Mouse (Mus musculus) lung, embryonic 15.5 days (tissue): ENCODE data around the gene Rcn3. TPM values are rescaled to one million over a fixed set of nuclear protein-coding genes. Genes with fewer than 3 reads are reported as not detected.

Source experiments
- ATAC-seq: fragments of 200-750 bp; cut with Nextera tagmentation; 2 replicates; pipeline ENCODE4 v1.8.0; 2017; ENCODE audit warnings: moderate number of reproducible peaks, borderline replicate concordance; ENCODE audit not compliant: low FRiP score, low TSS enrichment; ENCODE audit errors: extremely low read depth
- H3K27ac ChIP-seq: fragments of 300-500 bp; sonication (generic); 2 replicates; pipeline ENCODE4 v1.5.1; 2015; ENCODE audit warnings: moderate library complexity, mild to moderate bottlenecking, inconsistent platforms
- H3K27me3 ChIP-seq: fragments of 300-500 bp; sonication (generic); 2 replicates; pipeline ENCODE4 v1.6.1; 2015; ENCODE audit warnings: inconsistent platforms
- H3K36me3 ChIP-seq: fragments of 300-500 bp; sonication (generic); 2 replicates; pipeline ENCODE4 v1.6.1; 2015; ENCODE audit warnings: inconsistent platforms
- H3K4me1 ChIP-seq: fragments of 300-500 bp; sonication (generic); 2 replicates; pipeline ENCODE4 v1.6.1; 2015; ENCODE audit warnings: inconsistent platforms
- H3K4me2 ChIP-seq: fragments of 300-500 bp; sonication (generic); 2 replicates; pipeline ENCODE4 v1.6.1; 2015; ENCODE audit warnings: inconsistent platforms, mild to moderate bottlenecking, moderate library complexity
- H3K4me3 ChIP-seq: fragments of 300-500 bp; sonication (generic); 2 replicates; pipeline ENCODE4 v1.5.1; 2015; ENCODE audit warnings: mild to moderate bottlenecking, inconsistent platforms
- H3K9ac ChIP-seq: fragments of 300-500 bp; sonication (generic); 2 replicates; pipeline ENCODE4 v1.6.1; 2015; ENCODE audit warnings: inconsistent platforms
- H3K9me3 ChIP-seq: fragments of 300-500 bp; sonication (generic); 2 replicates; pipeline ENCODE4 v1.6.1; 2016; ENCODE audit warnings: inconsistent platforms
- WGBS: fragments of 180-500 bp; shearing (Covaris S2); methylation state at CpG from one replicate; pipeline ENCODE4 v1.1.7; 2015; 5-methylcytosine and 5-hydroxymethylcytosine counted together
- polyA plus RNA-seq: library from polyadenylated mRNA; unstranded; fragments of >200 nt; fragmentation: Nextera tagmentation; extraction: Ambion mirVana; gene quantifications from 2 replicates; pipeline ENCODE4 v1.2.1, GENCODE M21; 2015

Rcn3 gene
- polyA plus RNA-seq, 1 experiment from 2014 or later, result 353 TPM

DNA sequence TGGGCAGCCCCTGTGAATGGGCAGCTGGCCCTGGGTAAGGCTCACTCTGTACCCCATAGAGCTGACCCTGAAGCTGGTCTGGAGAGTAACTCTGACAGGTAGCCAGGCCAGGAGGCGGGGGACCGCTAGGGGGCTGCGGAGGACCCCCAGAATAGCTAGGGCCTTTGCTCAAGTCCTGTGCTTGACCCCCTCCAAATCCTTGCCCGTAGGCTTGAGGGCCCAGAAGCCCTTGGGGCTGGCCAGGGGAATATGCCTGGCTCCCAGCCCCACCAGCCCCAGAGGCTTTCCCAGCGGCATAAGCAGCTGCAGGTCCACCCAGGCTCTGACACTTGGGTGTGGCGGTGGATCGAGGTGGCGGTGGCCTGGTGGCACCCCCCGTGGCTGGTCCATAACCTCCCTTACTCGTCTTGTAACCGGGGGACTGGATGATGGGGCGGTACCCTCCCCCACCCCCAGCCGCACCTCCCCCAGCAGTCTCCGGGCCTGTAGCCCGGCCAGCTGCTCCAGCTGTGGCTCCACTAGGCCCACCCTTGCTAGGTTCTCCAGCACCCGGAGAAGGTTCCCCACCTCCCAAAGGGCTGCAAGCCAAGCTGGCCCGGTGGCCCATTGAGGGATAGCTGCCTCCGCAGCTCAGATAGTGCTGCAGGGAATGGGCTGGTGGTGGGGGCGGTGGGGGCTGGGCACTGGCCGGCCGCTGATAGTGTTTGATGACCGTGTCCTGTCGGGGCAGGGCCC is 42.9 kb downstream of the Rcn3 start:
- H3K9ac ChIP-seq, result no peak overlapping the region
- no peak overlapping the region for H3K4me2 ChIP-seq
- no peak overlapping the region for H3K4me3 ChIP-seq
- no peaks in the 10 kb centered on the region for H3K9me3 ChIP-seq
- WGBS, result 89% methylated on average over 23 of the region's 23 CpGs
- H3K36me3 ChIP-seq, result peaks cover 62% of the 10 kb centered on the region
- H3K4me1 ChIP-seq, result peaks cover 17% of the 10 kb centered on the region
- H3K27ac ChIP-seq, result no peak overlapping the region
- no peak for ATAC-seq
- H3K27me3 ChIP-seq, result no peaks in the 10 kb centered on the region

- no peak for ATAC-seq
These were observed 43.8 kb downstream of the Rcn3 start for GRCm38 (mm10) chr7:45048001-45048890.

GRCm38 (mm10) chr7:45047491-45047890 is 44.5 kb downstream of the Rcn3 start:
- Histone ChIP-seq H3K4me3 (no peak overlapping the region), H3K9ac (no peak overlapping the region), H3K36me3 (peaks cover 78% of the 10 kb centered on the region), H3K27ac (no peak overlapping the region), H3K27me3 (no peaks in the 10 kb centered on the region), H3K4me1 (peaks cover 17% of the 10 kb centered on the region), H3K4me2 (no peak overlapping the region), H3K9me3 (no peaks in the 10 kb centered on the region)
- WGBS, result 96% methylated on average over 14 of the region's 14 CpGs
- ATAC-seq, result no peak

More at GRCm38 (mm10) chr7:45048001-45048890, 43.8 kb downstream of the Rcn3 start:
- H3K9me3 ChIP-seq, result no peaks in the 10 kb centered on the region
- peaks cover 70% of the 10 kb centered on the region for H3K36me3 ChIP-seq
- H3K9ac ChIP-seq, result no peak overlapping the region
- no peak overlapping the region for H3K27ac ChIP-seq
- peaks cover 17% of the 10 kb centered on the region for H3K4me1 ChIP-seq
- no peak overlapping the region for H3K4me3 ChIP-seq
- 88% methylated on average over 34 of the region's 38 CpGs for WGBS
- no peaks in the 10 kb centered on the region for H3K27me3 ChIP-seq
- no peak overlapping the region for H3K4me2 ChIP-seq

DNA sequence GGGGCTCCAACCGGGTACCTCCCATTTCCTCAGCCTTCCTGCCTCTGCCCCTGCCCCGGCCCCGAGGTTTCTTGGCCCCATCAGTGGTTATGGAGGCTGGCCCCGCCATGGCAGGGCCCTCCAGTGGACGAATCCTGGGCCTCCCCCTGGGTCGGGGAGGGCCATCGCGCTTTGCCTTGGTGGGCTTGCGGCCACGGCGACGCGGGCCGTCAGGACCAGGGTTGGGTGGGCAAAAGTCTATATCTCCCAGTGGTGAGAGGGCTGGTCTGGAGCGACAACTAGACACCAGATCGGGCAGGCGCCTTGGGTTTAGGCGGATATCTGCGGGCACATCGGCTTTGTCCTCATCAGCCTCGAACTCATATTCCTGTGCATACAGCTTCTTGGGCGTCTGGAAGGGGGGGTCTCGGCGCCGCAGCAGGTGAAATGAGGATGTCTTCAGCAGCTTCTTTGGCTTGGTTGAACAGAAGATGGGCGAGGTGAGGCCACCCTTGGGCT is 45.1 kb downstream of the Rcn3 start:
- H3K27ac ChIP-seq, result no peak overlapping the region
- H3K9me3 ChIP-seq, result no peaks in the 10 kb centered on the region
- WGBS, result 92% methylated on average over 26 of the region's 26 CpGs
- H3K4me1 ChIP-seq, result peaks cover 14% of the 10 kb centered on the region
- no peak overlapping the region for H3K4me2 ChIP-seq
- no peaks in the 10 kb centered on the region for H3K27me3 ChIP-seq
- ATAC-seq, result no peak
- H3K9ac ChIP-seq, result no peak overlapping the region
- H3K4me3 ChIP-seq, result no peak overlapping the region
- peaks cover 84% of the 10 kb centered on the region for H3K36me3 ChIP-seq

DNA sequence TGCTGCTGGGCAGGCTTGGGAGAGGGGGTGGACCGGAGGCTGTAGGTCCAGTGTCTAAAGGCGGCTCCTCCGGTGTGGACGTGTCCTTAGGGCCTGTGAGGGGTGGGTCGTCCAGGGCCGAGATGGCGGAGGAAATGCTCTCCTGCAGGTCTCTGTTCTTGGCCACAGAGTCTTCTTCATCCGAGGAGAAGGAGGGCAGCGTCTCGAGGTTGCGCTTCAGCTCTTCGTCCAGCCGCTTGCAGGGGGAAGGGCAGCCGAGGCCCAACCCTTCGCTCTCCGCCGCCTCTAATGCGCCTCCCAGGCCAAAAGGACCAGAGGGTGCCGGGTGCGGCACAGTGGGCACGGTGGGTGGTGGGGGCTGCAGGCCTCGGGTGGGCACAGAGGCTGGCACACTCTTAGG is 46.3 kb downstream of the Rcn3 start:
- H3K36me3 ChIP-seq, result peaks cover 95% of the 10 kb centered on the region
- no peak overlapping the region for H3K27ac ChIP-seq
- H3K27me3 ChIP-seq, result no peaks in the 10 kb centered on the region
- peaks cover 3% of the 10 kb centered on the region for H3K4me1 ChIP-seq
- no peak for ATAC-seq
- no peak overlapping the region for H3K4me2 ChIP-seq
- H3K4me3 ChIP-seq, result no peak overlapping the region
- H3K9me3 ChIP-seq, result no peaks in the 10 kb centered on the region
- 93% methylated on average over 22 of the region's 22 CpGs for WGBS
- no peak overlapping the region for H3K9ac ChIP-seq

DNA sequence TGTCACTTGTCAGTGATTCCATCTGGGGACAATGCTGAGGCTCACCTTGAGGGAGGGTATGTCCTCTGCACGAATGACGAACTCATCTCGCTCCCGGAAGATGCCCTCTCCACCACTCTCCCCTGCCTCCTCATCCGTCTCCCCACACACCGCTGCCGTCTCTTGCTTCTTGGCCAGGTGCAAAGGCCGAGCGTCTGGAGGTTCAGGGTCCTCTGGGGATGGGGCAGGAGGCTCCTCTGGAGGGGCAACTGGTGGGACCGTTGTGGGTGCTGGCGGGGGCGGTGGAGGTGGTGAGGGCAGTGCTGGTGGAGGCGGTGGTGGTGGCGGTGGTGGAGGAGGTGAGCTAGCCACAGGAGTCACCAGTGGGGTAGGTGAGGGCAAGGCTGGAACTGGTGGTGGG is 48.7 kb downstream of the Rcn3 start:
- no peaks in the 10 kb centered on the region for H3K27me3 ChIP-seq
- no peak overlapping the region for H3K9ac ChIP-seq
- 87% methylated on average over 14 of the region's 14 CpGs for WGBS
- ATAC-seq, result no peak
- H3K4me1 ChIP-seq, result no peaks in the 10 kb centered on the region
- H3K27ac ChIP-seq, result no peak overlapping the region
- H3K36me3 ChIP-seq, result peaks cover 97% of the 10 kb centered on the region
- no peak overlapping the region for H3K4me3 ChIP-seq
- no peak overlapping the region for H3K4me2 ChIP-seq
- H3K9me3 ChIP-seq, result no peaks in the 10 kb centered on the region

DNA sequence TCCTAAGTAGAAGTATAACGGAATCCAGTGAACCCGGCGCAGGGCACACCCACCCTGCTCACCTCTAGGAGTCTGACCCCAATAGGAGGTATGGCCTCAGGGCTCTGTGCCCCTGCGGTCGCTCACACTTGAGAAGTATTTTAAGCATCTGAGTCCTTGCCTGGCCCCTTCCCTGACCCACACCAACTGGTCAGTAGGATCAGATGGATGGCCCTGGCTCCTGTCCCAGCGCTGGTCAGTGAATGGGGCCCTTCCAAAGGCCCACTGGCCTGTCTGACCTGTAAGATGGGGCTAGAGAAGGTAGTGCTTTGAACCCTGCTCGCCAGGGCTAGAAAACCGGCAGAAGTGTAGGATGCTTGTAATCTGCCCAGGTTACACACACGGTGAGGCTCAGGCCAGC is 51.2 kb downstream of the Rcn3 start:
- Histone ChIP-seq H3K36me3 (peaks cover 97% of the 10 kb centered on the region), H3K4me2 (no peak overlapping the region), H3K4me1 (no peaks in the 10 kb centered on the region), H3K27ac (no peak overlapping the region), H3K27me3 (no peaks in the 10 kb centered on the region), H3K9ac (no peak overlapping the region), H3K4me3 (no peak overlapping the region), H3K9me3 (no peaks in the 10 kb centered on the region)
- ATAC-seq, result no peak
- WGBS, result 93% methylated on average over 9 of the region's 9 CpGs

DNA sequence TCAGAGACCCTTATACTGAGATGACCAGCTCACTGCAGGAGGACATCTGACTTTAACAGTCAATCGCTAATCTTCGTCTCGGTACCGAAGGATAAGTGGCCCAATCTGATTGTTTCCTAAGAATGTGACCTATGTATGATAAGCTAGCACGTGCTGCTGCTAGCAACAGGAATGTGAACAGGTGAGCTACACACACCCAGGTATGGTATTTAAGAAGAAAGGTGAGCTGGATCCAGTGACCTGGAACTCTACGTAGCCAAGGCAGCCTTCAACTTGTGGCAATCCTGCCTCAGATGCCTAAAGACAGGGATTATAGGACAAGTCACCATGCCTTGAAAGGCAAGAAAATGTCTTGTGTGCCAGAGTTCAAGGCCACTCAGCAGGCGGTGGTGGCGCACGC is 53.6 kb downstream of the Rcn3 start:
- Histone ChIP-seq H3K9ac (no peak overlapping the region), H3K27ac (no peak overlapping the region), H3K4me1 (no peaks in the 10 kb centered on the region), H3K4me3 (no peak overlapping the region), H3K9me3 (no peaks in the 10 kb centered on the region), H3K27me3 (no peaks in the 10 kb centered on the region), H3K36me3 (peaks cover 98% of the 10 kb centered on the region), H3K4me2 (no peak overlapping the region)
- 95% methylated on average over 9 of the region's 9 CpGs for WGBS
- no peak for ATAC-seq

DNA sequence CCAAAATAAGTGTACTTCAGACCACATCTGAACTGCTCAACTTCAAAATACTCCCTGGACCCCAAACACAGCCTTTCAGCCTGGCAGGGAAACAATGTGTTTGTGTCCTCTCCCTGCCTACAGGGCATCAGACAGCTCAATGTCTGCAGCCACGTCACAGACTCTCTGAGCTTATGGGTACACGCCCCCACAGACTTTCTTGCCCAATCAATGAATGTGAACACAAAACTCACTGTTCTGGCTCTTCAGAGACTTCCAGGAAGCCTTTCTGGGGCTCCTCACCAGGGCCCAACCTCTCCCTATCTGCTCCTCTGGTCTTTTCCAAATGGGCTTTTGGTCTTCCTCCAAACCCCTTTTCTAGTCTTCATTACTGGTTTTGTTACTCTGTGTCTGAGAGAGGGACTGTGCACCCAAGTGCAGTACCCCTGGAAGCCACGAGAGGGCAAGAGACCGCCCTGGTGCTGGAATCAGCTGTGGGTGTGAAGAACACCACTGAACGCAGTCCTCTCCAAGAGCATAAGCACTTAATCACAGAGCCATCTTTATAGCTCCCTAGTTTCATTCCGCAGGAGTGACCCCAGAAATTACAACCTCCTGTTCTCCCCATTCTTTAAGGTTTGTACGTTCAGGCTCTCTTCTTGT is 54.2 kb downstream of the Rcn3 start:
- Histone ChIP-seq H3K36me3 (peaks cover 98% of the 10 kb centered on the region), H3K4me1 (no peaks in the 10 kb centered on the region), H3K4me2 (no peak overlapping the region), H3K4me3 (no peak overlapping the region), H3K27me3 (no peaks in the 10 kb centered on the region), H3K9me3 (no peaks in the 10 kb centered on the region), H3K9ac (no peak overlapping the region), H3K27ac (no peak overlapping the region)
- ATAC-seq, result no peak
- WGBS, result 62% methylated on average over 7 of the region's 7 CpGs

- no peaks in the 10 kb centered on the region for H3K4me1 ChIP-seq
- H3K4me3 ChIP-seq, result no peak overlapping the region
- H3K9ac ChIP-seq, result no peak overlapping the region
- H3K27me3 ChIP-seq, result no peaks in the 10 kb centered on the region
- no peaks in the 10 kb centered on the region for H3K9me3 ChIP-seq
- H3K27ac ChIP-seq, result no peak overlapping the region
- ATAC-seq, result no peak
- no peak overlapping the region for H3K4me2 ChIP-seq
- WGBS, result 74% methylated on average over 11 of the region's 11 CpGs
- peaks cover 98% of the 10 kb centered on the region for H3K36me3 ChIP-seq
These were observed 55.3 kb downstream of the Rcn3 start for GRCm38 (mm10) chr7:45036702-45037101.

- Histone ChIP-seq H3K4me1 (no peaks in the 10 kb centered on the region), H3K4me3 (no peak overlapping the region), H3K4me2 (no peak overlapping the region), H3K9ac (no peak overlapping the region), H3K36me3 (peaks cover 98% of the 10 kb centered on the region), H3K9me3 (no peaks in the 10 kb centered on the region), H3K27me3 (no peaks in the 10 kb centered on the region), H3K27ac (no peak overlapping the region)
- WGBS, result 84% methylated on average over 3 of the region's 3 CpGs
- ATAC-seq, result no peak
These were observed 56.4 kb downstream of the Rcn3 start for GRCm38 (mm10) chr7:45035631-45036030.
